Mouse (Mus musculus): Measurements from ENCODE around the gene Tcp11x2.

Gene Tcp11x2

DNA sequence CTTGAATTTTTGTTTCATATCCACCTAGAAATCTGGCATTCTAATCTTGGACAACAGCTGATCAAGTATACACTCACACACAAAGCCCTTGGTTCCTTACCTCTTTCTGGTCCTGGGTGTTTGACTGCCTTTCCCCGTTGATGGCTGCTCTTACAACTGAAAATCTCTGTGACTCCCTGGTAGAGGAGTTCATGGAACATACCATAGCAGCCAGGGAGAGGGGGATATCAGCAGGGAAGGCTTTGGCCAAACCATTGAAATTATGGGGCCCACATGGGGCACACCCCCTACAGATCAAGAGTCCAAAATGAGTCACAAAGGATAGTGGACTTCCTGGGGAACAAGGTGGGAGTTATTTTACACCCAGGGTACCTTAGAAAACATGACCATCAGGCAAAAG, at the start of gene Tcp11x2:
Tcp11x2 (minus strand) TSS at position 158 of the 400 bp plus-strand sequence.
- DNase-seq (ENCODE audit: low spot score in 2 of 2), result no peak

- DNase-seq (ENCODE audit: low spot score in 2 of 2), result no peak
Measured at GRCm38 (mm10) chrX:135743056-135743355, 49.4 kb upstream of the Tcp11x2 start.

DNA sequence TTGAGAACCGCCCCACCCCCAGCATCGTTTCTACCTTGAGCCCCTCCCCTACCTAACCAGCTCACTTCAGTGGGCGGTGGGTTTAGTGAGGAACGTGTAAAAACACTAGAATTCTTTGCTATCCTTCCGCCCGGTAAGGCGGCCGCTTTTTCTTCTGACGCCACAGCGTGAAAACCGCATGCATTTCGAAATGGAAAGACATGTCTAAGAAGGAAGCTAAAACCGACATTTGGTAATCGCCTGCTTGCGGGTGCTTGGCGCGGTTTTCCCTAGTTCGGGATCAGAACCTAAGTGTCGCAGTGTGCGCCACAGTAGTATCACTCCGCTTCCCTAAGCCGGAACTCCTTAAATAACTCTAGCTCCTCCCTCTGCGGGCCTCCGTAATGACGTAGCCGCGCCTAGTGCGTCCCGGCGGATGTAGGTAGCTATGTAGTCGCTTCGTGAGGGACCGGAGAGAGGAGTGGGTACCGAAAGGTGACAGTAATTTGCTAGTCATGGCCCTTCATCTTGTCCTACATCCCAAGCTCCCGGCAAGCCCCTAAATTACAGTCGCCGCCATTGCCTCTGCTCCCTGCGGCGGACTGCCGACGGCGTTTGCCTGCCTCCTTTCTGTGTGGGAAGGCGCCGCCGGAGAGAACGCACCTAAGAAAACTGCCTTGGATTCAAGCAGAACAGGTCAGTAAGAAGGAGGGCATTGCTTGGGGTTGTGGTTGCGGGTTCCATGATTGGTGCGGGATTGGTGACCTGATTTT, 48.9 kb upstream of the Tcp11x2 start, which contains the start of the genes Armcx5 and Gprasp1:
Armcx5 (plus strand) TSS at position 430 of the 752 bp plus-strand sequence.
Gprasp1 (plus strand) TSS at position 430 of the 752 bp plus-strand sequence.
- peak; percentile 86 to 91 for DNase-seq (ENCODE audit: low spot score in 2 of 2)

DNA sequence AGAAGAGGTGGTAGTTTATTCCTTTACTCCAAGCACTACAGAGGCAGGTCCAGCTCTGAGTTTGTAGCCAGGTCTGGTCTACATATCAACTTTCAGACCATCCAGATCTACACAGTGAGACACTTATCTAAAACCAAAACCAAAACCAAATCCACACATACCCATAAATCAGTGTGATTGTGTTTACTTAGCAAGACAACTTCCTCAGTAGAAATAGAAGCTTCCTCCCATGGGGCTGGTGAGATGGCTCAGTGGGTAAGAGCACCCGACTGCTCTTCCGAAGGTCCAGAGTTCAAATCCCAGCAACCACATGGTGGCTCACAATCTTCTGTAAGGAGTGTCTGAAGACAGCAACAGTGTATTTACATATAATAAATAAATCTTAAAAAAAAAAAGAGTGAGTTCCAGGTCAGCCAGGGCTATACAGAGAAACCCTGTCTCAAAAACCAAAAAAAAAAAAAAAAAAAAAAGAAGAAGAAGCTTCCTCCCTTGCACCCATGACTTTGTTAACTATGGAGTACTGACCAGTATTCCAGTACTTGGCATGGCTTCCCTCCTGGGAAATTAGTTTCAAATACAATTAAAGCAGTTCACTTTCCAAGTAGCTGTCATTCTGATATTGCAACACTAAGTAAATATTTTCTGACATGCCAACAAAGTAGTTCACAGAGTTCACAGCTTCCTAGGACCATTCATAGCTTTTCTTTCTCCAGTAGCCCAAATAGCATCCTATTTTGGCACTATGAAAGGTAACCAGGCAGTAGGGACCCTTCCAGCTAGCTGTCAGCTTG, 45.3 kb upstream of the Tcp11x2 start:
- no peak for DNase-seq (ENCODE audit: low spot score in 2 of 2)

- no peak for DNase-seq (ENCODE audit: low spot score in 2 of 2)
Measured at GRCm38 (mm10) chrX:135725161-135725560, 31.6 kb upstream of the Tcp11x2 start, which contains the start of gene Tmsb15a. TSS of gene Tmsb15a (minus strand) at chrX:135725261.

DNA sequence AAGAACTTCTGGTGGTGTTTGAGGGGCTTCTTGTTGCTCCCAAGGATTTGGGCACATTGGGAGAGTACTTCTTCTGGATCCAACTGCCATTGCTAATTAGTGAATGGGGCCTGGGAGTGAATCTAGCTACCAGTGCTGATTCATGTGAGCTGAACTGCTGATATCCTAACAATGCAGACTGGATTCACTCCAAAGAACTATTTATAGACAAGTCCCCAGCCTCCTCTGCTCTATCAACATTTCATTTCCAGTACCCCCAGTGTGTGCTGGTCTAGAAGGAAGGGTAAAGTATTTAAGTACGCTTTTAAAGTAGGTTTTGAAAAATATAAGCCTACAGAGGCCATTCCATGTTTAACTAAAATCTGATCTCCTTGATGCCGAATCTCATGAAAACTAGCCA, 19.3 kb upstream of the Tcp11x2 start:
- DNase-seq (ENCODE audit: low spot score in 2 of 2), result no peak

- no peak for DNase-seq (ENCODE audit: low spot score in 2 of 2)
Measured at GRCm38 (mm10) chrX:135704349-135704748, 10.8 kb upstream of the Tcp11x2 start.

- no peak for DNase-seq (ENCODE audit: low spot score in 2 of 2)
Measured at GRCm38 (mm10) chrX:135703111-135703510, 9.5 kb upstream of the Tcp11x2 start.

DNA sequence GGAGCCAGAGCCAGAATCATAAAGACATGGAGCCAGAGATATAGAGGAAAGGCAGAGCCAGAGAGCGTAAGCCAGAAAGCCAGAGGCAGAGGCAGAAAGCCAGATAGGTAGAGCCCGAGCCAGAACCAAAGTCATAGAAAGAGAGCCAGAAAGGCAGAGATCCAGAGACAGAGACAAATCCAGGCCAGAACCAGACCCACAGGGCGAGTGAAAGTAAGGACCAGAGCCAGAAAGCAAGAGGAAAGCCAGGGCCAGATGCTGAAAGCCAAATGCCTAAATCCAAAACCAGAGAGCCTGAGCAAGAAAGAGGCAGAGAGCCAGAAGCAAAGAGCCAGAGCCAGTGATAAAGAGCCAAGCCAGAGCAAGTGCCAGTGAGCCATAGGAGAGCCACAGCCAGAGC, 5.8 kb downstream of the Tcp11x2 start:
- DNase-seq (ENCODE audit: low spot score in 2 of 2), result no peak

DNA sequence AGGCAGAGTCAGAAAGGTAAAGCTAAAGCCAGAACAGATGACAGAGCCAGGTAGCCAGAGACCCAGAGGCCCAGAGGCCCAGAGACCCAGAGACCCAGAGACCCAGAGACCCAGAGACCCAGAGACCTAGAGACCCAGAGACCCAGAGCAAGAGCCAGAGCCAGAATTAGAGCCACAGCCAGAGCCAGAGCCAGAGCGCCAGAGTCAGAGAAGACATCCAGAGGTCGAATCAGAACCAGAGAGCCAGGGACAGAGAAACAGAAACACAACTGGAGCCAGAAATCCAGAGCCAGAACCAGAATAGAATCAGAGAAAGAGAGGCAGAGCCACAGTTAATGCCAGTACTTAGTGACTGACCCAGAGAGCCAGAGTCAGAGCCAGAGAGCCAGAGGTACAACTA, 11.7 kb downstream of the Tcp11x2 start:
- DNase-seq (ENCODE audit: low spot score in 2 of 2), result no peak

DNA sequence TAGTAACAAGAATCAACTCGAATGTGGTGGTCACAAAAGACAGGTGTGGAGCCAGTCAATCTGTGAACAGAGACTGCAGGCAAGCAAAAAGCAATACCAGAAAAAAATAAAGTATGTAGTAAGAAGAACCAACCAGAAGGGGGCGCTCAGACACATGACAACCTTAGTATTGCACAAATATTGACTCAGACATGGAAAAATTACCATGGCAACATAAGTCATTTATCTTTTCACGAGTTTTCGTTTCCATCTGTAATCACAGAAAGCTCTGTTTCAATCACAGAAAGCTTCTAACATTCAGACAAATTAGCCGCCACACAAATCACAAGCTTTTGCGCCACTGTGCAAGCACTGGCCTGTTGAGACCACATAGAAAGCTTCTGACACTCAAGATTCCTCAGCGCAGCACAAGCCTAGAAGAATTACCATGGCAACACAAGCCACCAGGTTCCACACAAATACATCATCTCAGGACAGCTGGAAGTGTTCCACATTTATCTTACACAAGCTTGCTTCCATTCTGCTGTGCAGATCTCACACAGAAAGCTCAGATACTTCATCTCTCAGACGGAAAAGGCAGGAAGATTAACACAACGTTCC, 41.3 kb downstream of the Tcp11x2 start:
- peak; percentile 18 to 35 for DNase-seq (ENCODE audit: low spot score in 2 of 2)

DNA sequence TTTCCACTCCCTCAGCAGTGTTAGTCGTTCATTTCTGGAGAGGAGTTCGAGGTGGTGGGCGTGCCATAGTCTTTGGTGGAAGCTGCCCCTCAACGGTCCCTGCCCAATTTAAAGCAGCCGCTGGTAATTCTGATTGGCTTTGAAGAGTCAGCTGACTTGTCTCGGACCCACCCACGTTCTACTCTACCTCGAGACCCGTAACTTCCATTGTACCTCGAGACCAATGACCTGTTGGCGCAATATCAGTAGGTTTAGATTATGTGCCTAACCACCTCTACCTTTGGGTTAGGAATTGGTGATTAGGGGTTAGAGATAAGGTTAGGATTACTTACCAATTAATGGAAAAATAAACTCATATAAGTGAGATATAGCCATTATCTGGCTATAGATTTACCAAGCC, 66.0 kb downstream of the Tcp11x2 start, which contains the start of gene Prame:
Prame (minus strand) TSS at position 101 of the 400 bp plus-strand sequence.
- no peak for DNase-seq (ENCODE audit: low spot score in 2 of 2)

All from right cerebral cortex, adult 2 months (tissue).